Mouse (Mus musculus) lung, postnatal 0 days (tissue): ENCODE results near the gene Lrsam1. TPM values are rescaled to one million over a fixed set of nuclear protein-coding genes. Genes with fewer than 3 reads are reported as not detected.

ENCODE experiments used
- ATAC-seq: fragments of 200-750 bp; cut with Nextera tagmentation; 2 replicates; pipeline ENCODE4 v1.8.0; 2017; ENCODE audit warnings: moderate library complexity
- DNase-seq: peaks from one replicate; pipeline ENCODE4 v3.0.0-alpha.2; 2016; ENCODE audit warnings: low spot score
- H3K27ac ChIP-seq: fragments of 300-500 bp; sonication (generic); 2 replicates; pipeline ENCODE4 v1.5.1; 2014; ENCODE audit warnings: antibody characterized with exemption, mild to moderate bottlenecking, low read length, mixed read lengths
- H3K27me3 ChIP-seq: fragments of 300-500 bp; sonication (generic); replicated peaks from 2 replicates; pipeline ENCODE4 v1.6.1; 2014; ENCODE audit warnings: low read length, mixed read lengths; ENCODE audit not compliant: insufficient read depth
- H3K36me3 ChIP-seq: fragments of 300-500 bp; sonication (generic); 2 replicates; pipeline ENCODE4 v1.6.1; 2014; ENCODE audit warnings: low read length, mixed read lengths; ENCODE audit not compliant: insufficient read depth
- H3K4me1 ChIP-seq: fragments of 300-500 bp; sonication (generic); 2 replicates; pipeline ENCODE4 v1.6.1; 2014; ENCODE audit warnings: antibody characterized with exemption, low read depth, low read length, mixed read lengths; ENCODE audit not compliant: insufficient read depth
- H3K4me2 ChIP-seq: fragments of 300-500 bp; sonication (generic); replicated peaks from 2 replicates; pipeline ENCODE4 v1.6.1; 2014; ENCODE audit warnings: low read depth, mild to moderate bottlenecking, low read length, moderate library complexity, mixed read lengths
- H3K4me3 ChIP-seq: fragments of 300-500 bp; sonication (generic); 2 replicates; pipeline ENCODE4 v1.5.1; 2014; ENCODE audit warnings: low read depth, low read length
- H3K9ac ChIP-seq: fragments of 300-500 bp; sonication (generic); replicated peaks from 2 replicates; pipeline ENCODE4 v1.6.1; 2014; ENCODE audit warnings: low read depth, mild to moderate bottlenecking
- H3K9me3 ChIP-seq: fragments of 300-500 bp; sonication (generic); 2 replicates; pipeline ENCODE4 v1.6.1; 2016; ENCODE audit warnings: low read length, mixed read lengths
- CTCF ChIP-seq: IDR thresholded peaks from 2 replicates; pipeline ENCODE4 v1.5.1; 2016; ENCODE audit warnings: antibody characterized with exemption, mild to moderate bottlenecking
- EP300 ChIP-seq: IDR thresholded peaks from 2 replicates; pipeline ENCODE4 v1.6.1; 2016; ENCODE audit warnings: antibody characterized with exemption, mild to moderate bottlenecking, control low read depth
- WGBS: fragments of 180-500 bp; shearing (Covaris S2); extraction: QIAGEN DNeasy Blood & Tissue Kit; methylation state at CpG from one replicate; pipeline ENCODE4 v1.1.7; 2014; 5-methylcytosine and 5-hydroxymethylcytosine counted together
- polyA plus RNA-seq: library from polyadenylated mRNA; unstranded; fragments of >200 nt; fragmentation: Nextera tagmentation; extraction: Ambion mirVana; gene quantifications from 2 replicates; pipeline ENCODE4 v1.2.1, GENCODE M21; 2015

The Lrsam1 gene
- polyA plus RNA-seq, 1 experiment from 2014 or later = 5.8 TPM

GRCm38 (mm10) chr2:32997081-32997480 lies 35.7 kb upstream of the Lrsam1 start:
- DNase-seq = no peak
- TF ChIP-seq EP300 (no peak), CTCF (no peak)
- H3K36me3 ChIP-seq = no peaks in the 10 kb centered on the region
- no peaks in the 10 kb centered on the region for H3K27me3 ChIP-seq
- no peaks in the 10 kb centered on the region for H3K9me3 ChIP-seq
- no peaks in the 10 kb centered on the region for H3K4me1 ChIP-seq
- no peak overlapping the region for H3K27ac ChIP-seq
- WGBS = 76% methylated on average over 6 of the region's 6 CpGs
- ATAC-seq = no peak
- H3K4me3 ChIP-seq = no peak overlapping the region
- no peak overlapping the region for H3K9ac ChIP-seq
- H3K4me2 ChIP-seq = no peak overlapping the region

GRCm38 (mm10) chr2:32992130-32992529 lies 30.7 kb upstream of the Lrsam1 start:
- 57% methylated on average over 6 of the region's 6 CpGs for WGBS

GRCm38 (mm10) chr2:32990167-32990832 lies 28.9 kb upstream of the Lrsam1 start:
- 62% methylated on average over 13 of the region's 13 CpGs for WGBS
- H3K9ac ChIP-seq = no peak overlapping the region
- no peaks in the 10 kb centered on the region for H3K27me3 ChIP-seq
- H3K9me3 ChIP-seq = no peaks in the 10 kb centered on the region
- H3K4me3 ChIP-seq = no peak overlapping the region
- H3K27ac ChIP-seq = no peak overlapping the region
- H3K4me1 ChIP-seq = no peaks in the 10 kb centered on the region
- no peaks in the 10 kb centered on the region for H3K36me3 ChIP-seq
- no peak overlapping the region for H3K4me2 ChIP-seq
- TF ChIP-seq EP300 = no peak
- TF ChIP-seq CTCF = peak; percentile 72
- no peak for ATAC-seq
- no peak for DNase-seq

More at GRCm38 (mm10) chr2:32992130-32992529, 30.7 kb upstream of the Lrsam1 start:
- no peaks in the 10 kb centered on the region for H3K36me3 ChIP-seq
- H3K4me1 ChIP-seq = no peaks in the 10 kb centered on the region
- no peak for TF ChIP-seq CTCF
- TF ChIP-seq EP300 = no peak
- no peak overlapping the region for H3K27ac ChIP-seq
- no peaks in the 10 kb centered on the region for H3K9me3 ChIP-seq
- no peak overlapping the region for H3K9ac ChIP-seq
- no peak for DNase-seq
- no peak overlapping the region for H3K4me3 ChIP-seq
- no peak overlapping the region for H3K4me2 ChIP-seq
- no peaks in the 10 kb centered on the region for H3K27me3 ChIP-seq
- no peak for ATAC-seq

DNA sequence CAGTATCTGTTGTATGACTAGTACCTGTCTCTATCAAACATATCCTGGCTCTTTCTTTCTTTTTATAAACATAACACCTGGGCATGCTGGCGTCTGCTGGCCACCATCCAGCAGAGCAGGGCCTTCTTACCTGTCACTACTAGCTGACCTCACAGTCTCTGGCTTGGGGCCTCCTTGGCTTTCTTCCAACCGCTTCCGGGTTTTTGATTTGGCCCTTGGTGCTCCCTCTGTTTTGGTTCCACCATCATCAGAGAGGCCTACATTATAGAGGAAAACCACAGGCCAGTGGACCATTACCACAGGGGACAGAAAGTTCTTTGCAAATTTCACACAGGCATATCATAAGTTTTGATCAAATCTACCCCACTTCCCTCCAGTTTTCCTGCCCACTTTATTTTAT lies 28.0 kb upstream of the Lrsam1 start:
- Histone ChIP-seq H3K4me3 (no peak overlapping the region), H3K27ac (no peak overlapping the region), H3K4me2 (no peak overlapping the region), H3K36me3 (no peaks in the 10 kb centered on the region), H3K4me1 (no peaks in the 10 kb centered on the region), H3K9me3 (no peaks in the 10 kb centered on the region), H3K27me3 (no peaks in the 10 kb centered on the region), H3K9ac (no peak overlapping the region)
- ATAC-seq = no peak
- TF ChIP-seq EP300 = no peak
- no peak for TF ChIP-seq CTCF
- WGBS = 61% methylated on average over 3 of the region's 3 CpGs
- no peak for DNase-seq

- peaks cover 6% of the 10 kb centered on the region; the same call in 1 of the 2 replicates for H3K4me1 ChIP-seq
- H3K27ac ChIP-seq = no peak overlapping the region
- 31% methylated on average over 8 of the region's 8 CpGs for WGBS
- H3K9me3 ChIP-seq = no peaks in the 10 kb centered on the region
- H3K36me3 ChIP-seq = no peaks in the 10 kb centered on the region
- no peaks in the 10 kb centered on the region for H3K27me3 ChIP-seq
- DNase-seq (no peak), ATAC-seq (no peak)
- H3K9ac ChIP-seq = no peak overlapping the region
- H3K4me3 ChIP-seq = no peak overlapping the region
- H3K4me2 ChIP-seq = no peak overlapping the region
- TF ChIP-seq CTCF (no peak), EP300 (no peak)
Measured at GRCm38 (mm10) chr2:32985844-32986243, 24.4 kb upstream of the Lrsam1 start.

DNA sequence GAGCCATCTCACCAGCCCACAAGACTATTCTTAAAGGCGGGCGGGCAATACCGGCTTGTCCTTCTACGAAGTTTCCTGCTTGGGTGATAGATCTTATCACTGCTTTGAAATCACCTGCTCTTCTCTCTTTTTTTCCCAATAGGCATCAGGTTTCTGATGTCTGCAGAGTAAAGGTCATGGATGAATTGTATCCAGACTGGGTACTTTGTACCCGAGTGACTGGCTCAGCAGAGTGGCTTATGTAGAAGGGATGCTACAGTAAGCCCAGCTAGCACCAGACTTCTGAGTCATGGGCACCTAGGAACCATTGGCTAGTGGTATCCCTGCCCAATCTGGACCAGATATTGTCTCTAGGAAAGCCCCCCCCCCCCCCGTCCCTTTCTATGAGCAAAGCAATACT lies 22.2 kb upstream of the Lrsam1 start:
- Histone ChIP-seq H3K27me3 (no peaks in the 10 kb centered on the region), H3K36me3 (no peaks in the 10 kb centered on the region), H3K27ac (no peak overlapping the region), H3K9me3 (no peaks in the 10 kb centered on the region), H3K4me1 (peaks cover 8% of the 10 kb centered on the region; the same call in 1 of the 2 replicates), H3K4me2 (no peak overlapping the region), H3K9ac (no peak overlapping the region), H3K4me3 (no peak overlapping the region)
- ATAC-seq = no peak
- no peak for DNase-seq
- TF ChIP-seq CTCF (no peak), EP300 (no peak)
- 45% methylated on average over 6 of the region's 6 CpGs for WGBS
